In genomic region chr2:91967962-91968361, GRCm38 (mm10) we compare ENCODE assay signal across 10 mouse cellular contexts. TPM values are rescaled to one million over a fixed set of nuclear protein-coding genes. Genes with fewer than 3 reads are reported as not detected.
DNase-seq lines count a peak whose midpoint lies in the region; ATAC-seq lines count a peak whose summit lies in the region.
"Had no signal": no experiment of that assay in that cellular context is flagged by ENCODE, and none has a peak within 500 bp of the region (broad histone marks: within the 10 kb centered on the region; RNA-seq: fewer than 3 reads in every experiment).

No protein-coding gene starts in this region.

- no peaks in the 10 kb centered on the region for H3K9me3 ChIP-seq in hindbrain, embryonic 10.5 days
- H3K9me3 ChIP-seq in hindbrain, embryonic 11.5 days (ENCODE audit: control insufficient read depth, low read length), result no peaks in the 10 kb centered on the region
- H3K9me3 ChIP-seq in kidney, embryonic 16.5 days (ENCODE audit: low read length), result no peaks in the 10 kb centered on the region

- H3K36me3 ChIP-seq in hindbrain, embryonic 10.5 days, result no peaks in the 10 kb centered on the region
- no peaks in the 10 kb centered on the region for H3K36me3 ChIP-seq in hindbrain, embryonic 11.5 days (ENCODE audit: control insufficient read depth, insufficient read depth, low read length)
- H3K36me3 ChIP-seq in kidney, embryonic 16.5 days (ENCODE audit: insufficient read depth, low read length), result no peaks in the 10 kb centered on the region

- 70% methylated on average over 11 of the region's 11 CpGs for WGBS in hindbrain, embryonic 10.5 days
- 70% methylated on average over 11 of the region's 11 CpGs for WGBS in hindbrain, embryonic 11.5 days
- whole genome bisulfite sequencing in kidney, embryonic 16.5 days, result 50% methylated on average over 11 of the region's 11 CpGs

- no peak overlapping the region for H3K4me2 ChIP-seq in hindbrain, embryonic 11.5 days (replicated peaks; ENCODE audit: low read depth, low read length)
- no peak overlapping the region for H3K4me2 ChIP-seq in kidney, embryonic 16.5 days (replicated peaks; ENCODE audit: low read depth, low read length)

- peak overlapping the region; percentile 74 for H3K27ac ChIP-seq in hindbrain, embryonic 10.5 days
- H3K27ac ChIP-seq in hindbrain, embryonic 11.5 days (ENCODE audit: low read depth, low read length), result no peak overlapping the region
- H3K27ac ChIP-seq in kidney, embryonic 16.5 days (ENCODE audit: low read length), result peak overlapping the region; percentile 81

- no peak for ATAC-seq in hindbrain, embryonic 11.5 days (ENCODE audit: low FRiP score)
- no peak for ATAC-seq in kidney, embryonic 16.5 days (ENCODE audit: low FRiP score, low TSS enrichment)

- peak; percentile 17 for DNase-seq in hindbrain, embryonic 10.5 days (ENCODE audit: low spot score)
- DNase-seq in hindbrain, embryonic 11.5 days (ENCODE audit: low spot score), result no peak
- peak; percentile 63 to 76 for DNase-seq in heart, adult 9 months (ENCODE audit: low spot score in 2 of 2)
- peak; percentile 84 for DNase-seq in lung, postnatal 36 days
- DNase-seq in right cerebral cortex, adult 2 months (ENCODE audit: low spot score in 2 of 2), result no peak
- no peak for DNase-seq in urinary bladder, postnatal 14 days (ENCODE audit: low spot score)
- DNase-seq in layer of hippocampus, adult 9-11 months, result no peak
- DNase-seq: embryo, embryonic 11 days; right cerebral cortex, postnatal 4 days had no signal

- peaks cover 45% of the 10 kb centered on the region for H3K4me1 ChIP-seq in hindbrain, embryonic 10.5 days (replicated peaks)
- peaks cover 4% of the 10 kb centered on the region for H3K4me1 ChIP-seq in hindbrain, embryonic 11.5 days (replicated peaks; ENCODE audit: control insufficient read depth, insufficient read depth, low read length)
- H3K4me1 ChIP-seq in kidney, embryonic 16.5 days (ENCODE audit: insufficient read depth, low read length), result peaks cover 23% of the 10 kb centered on the region

- peaks cover 70% of the 10 kb centered on the region for H3K27me3 ChIP-seq in hindbrain, embryonic 10.5 days (ENCODE audit: insufficient read depth, poor library complexity, severe bottlenecking)
- peaks cover 5% of the 10 kb centered on the region for H3K27me3 ChIP-seq in hindbrain, embryonic 11.5 days (ENCODE audit: control insufficient read depth, insufficient read depth, low read length)
- no peaks in the 10 kb centered on the region for H3K27me3 ChIP-seq in kidney, embryonic 16.5 days (ENCODE audit: insufficient read depth, low read length)

- H3K4me3 ChIP-seq in hindbrain, embryonic 10.5 days, result no peak overlapping the region
- no peak overlapping the region for H3K4me3 ChIP-seq in hindbrain, embryonic 11.5 days (ENCODE audit: low read depth, low read length)
- H3K4me3 ChIP-seq in kidney, embryonic 16.5 days (ENCODE audit: low read length), result no peak overlapping the region

- no peak overlapping the region for H3K9ac ChIP-seq in hindbrain, embryonic 11.5 days (ENCODE audit: low read depth, low read length)
- H3K9ac ChIP-seq in kidney, embryonic 16.5 days (replicated peaks; ENCODE audit: low read length), result peak overlapping the region; percentile 45; the same call in 1 of the 2 replicates

RNA-seq across cellular contexts. Expression of gene Dgkz, which starts 7.7 kb away (rescaled TPM):
- polyA plus RNA-seq in hindbrain, embryonic 10.5 days (2016; fragmentation: Nextera tagmentation; extraction: Ambion mirVana), result 36.3 and 39.4 TPM in 2 replicates
- polyA plus RNA-seq in hindbrain, embryonic 11.5 days (2014; fragmentation: Nextera tagmentation; extraction: Ambion mirVana), result 24.1 and 28.9 TPM in 2 replicates
- polyA plus RNA-seq in kidney, embryonic 16.5 days (2015; fragmentation: Nextera tagmentation; extraction: Ambion mirVana), result 52.0 and 52.1 TPM in 2 replicates

RNA-seq across cellular contexts. Expression of gene Gm9821, which starts 22.5 kb away (rescaled TPM):
- polyA plus RNA-seq in hindbrain, embryonic 10.5 days (2016; fragmentation: Nextera tagmentation; extraction: Ambion mirVana), result 0.18 and 0.25 TPM in 2 replicates
- polyA plus RNA-seq in hindbrain, embryonic 11.5 days (2014; fragmentation: Nextera tagmentation; extraction: Ambion mirVana), result 0.27 and 0.37 TPM in 2 replicates
- 0.27 and 0.71 TPM in 2 replicates for polyA plus RNA-seq in kidney, embryonic 16.5 days (2015; fragmentation: Nextera tagmentation; extraction: Ambion mirVana)

RNA-seq across cellular contexts. Expression of gene Mdk, which starts 35.9 kb away (rescaled TPM):
- 1,375 and 1,717 TPM in 2 replicates for polyA plus RNA-seq in hindbrain, embryonic 10.5 days (2016; fragmentation: Nextera tagmentation; extraction: Ambion mirVana)
- polyA plus RNA-seq in hindbrain, embryonic 11.5 days (2014; fragmentation: Nextera tagmentation; extraction: Ambion mirVana), result 960 and 984 TPM in 2 replicates
- polyA plus RNA-seq in kidney, embryonic 16.5 days (2015; fragmentation: Nextera tagmentation; extraction: Ambion mirVana), result 1,159 and 1,184 TPM in 2 replicates

RNA-seq across cellular contexts. Expression of gene Chrm4, which starts 40.9 kb away (rescaled TPM):
- 0.48 and 0.95 TPM in 2 replicates for polyA plus RNA-seq in hindbrain, embryonic 10.5 days (2016; fragmentation: Nextera tagmentation; extraction: Ambion mirVana)
- polyA plus RNA-seq in hindbrain, embryonic 11.5 days (2014; fragmentation: Nextera tagmentation; extraction: Ambion mirVana), result 0.20 and 0.42 TPM in 2 replicates
- polyA plus RNA-seq in kidney, embryonic 16.5 days (2015; fragmentation: Nextera tagmentation; extraction: Ambion mirVana), result 0.11 and 0.19 TPM in 2 replicates

RNA-seq across cellular contexts. Expression of gene Creb3l1, which starts 56.3 kb away (rescaled TPM):
- 1.00 and 1.9 TPM in 2 replicates for polyA plus RNA-seq in hindbrain, embryonic 10.5 days (2016; fragmentation: Nextera tagmentation; extraction: Ambion mirVana)
- polyA plus RNA-seq in hindbrain, embryonic 11.5 days (2014; fragmentation: Nextera tagmentation; extraction: Ambion mirVana), result 2.0 and 2.2 TPM in 2 replicates
- polyA plus RNA-seq in kidney, embryonic 16.5 days (2015; fragmentation: Nextera tagmentation; extraction: Ambion mirVana), result 12.3 and 14.9 TPM in 2 replicates

Comparison
In these comparisons a context has a peak if more than half of its experiments do, and no peak if none do; other contexts are left out.
1. DNase-seq: peak in hindbrain, embryonic 10.5 days (single experiment), heart, adult 9 months (2 of 2) and lung, postnatal 36 days (single experiment); none in hindbrain, embryonic 11.5 days (single experiment), right cerebral cortex, adult 2 months (0 of 2), urinary bladder, postnatal 14 days (single experiment) and layer of hippocampus, adult 9-11 months (single experiment).